Mouse (Mus musculus) sigmoid colon, adult 10 weeks (tissue): ENCODE measurements around the gene Gm9936. TPM values are rescaled to one million over a fixed set of nuclear protein-coding genes. Genes with fewer than 3 reads are reported as not detected.

Experiments
- polyA plus RNA-seq: library from polyadenylated mRNA; stranded (reverse); fragments of 350-450 nt; fragmentation: Illumina TruSeq; extraction: RNeasy Lipid Tissue Mini Kit (QIAGEN cat#74804); gene quantifications from one replicate; pipeline ENCODE4 v1.2.3, GENCODE M21; 2014; ENCODE audit warnings: low read depth, low replicate concordance

Gene Gm9936
- not detected for polyA plus RNA-seq

GRCm38 (mm10) chr5:114858582-114858981 lies at the start of gene Gm9936:
TSS of gene Gm9936 (minus strand) at chr5:114858682.

GRCm38 (mm10) chr5:114896688-114897373 lies 38.3 kb upstream of the Gm9936 start, which contains the start of gene Oasl2:
TSS of gene Oasl2 (plus strand) at chr5:114896936.

GRCm38 (mm10) chr5:114853364-114853763 lies 5.1 kb downstream of the Gm9936 start, which contains the start of gene 4930519G04Rik:
TSS of gene 4930519G04Rik (plus strand) at chr5:114853664.

GRCm38 (mm10) chr5:114822796-114823688 lies 35.4 kb downstream of the Gm9936 start, which contains the start of gene 1500011B03Rik:
TSS of gene 1500011B03Rik (minus strand) at chr5:114823468.

Other genes with a start within 250 kb of the Gm9936 start
- gene Trpv4, start 200.3 kb downstream of the Gm9936 start, polyA plus RNA-seq, result not detected
- gene Gltp, start 167.7 kb downstream of the Gm9936 start, polyA plus RNA-seq, result 40.3 TPM
- 1.9 TPM for gene Tchp, start 150.9 kb downstream of the Gm9936 start, polyA plus RNA-seq
- gene Ankrd13a, start 84.0 kb downstream of the Gm9936 start, polyA plus RNA-seq, result 102 TPM
- 17.1 TPM for gene Git2, start 83.2 kb downstream of the Gm9936 start, polyA plus RNA-seq
- gene 1500011B03Rik, start 35.2 kb downstream of the Gm9936 start, polyA plus RNA-seq, result 28.1 TPM
- gene 4930519G04Rik, start 5.0 kb downstream of the Gm9936 start, polyA plus RNA-seq, result not detected
- gene Oasl2, start 38.3 kb upstream of the Gm9936 start, polyA plus RNA-seq, result 90.8 TPM
- 4.2 TPM for gene Oasl1, start 64.6 kb upstream of the Gm9936 start, polyA plus RNA-seq
- gene 2210016L21Rik, start 83.5 kb upstream of the Gm9936 start, polyA plus RNA-seq, result 1.2 TPM
- 0.13 TPM for gene Hnf1a, start 112.4 kb upstream of the Gm9936 start, polyA plus RNA-seq
- gene Sppl3, start 152.5 kb upstream of the Gm9936 start, polyA plus RNA-seq, result 70.9 TPM
- gene Gm10401, start 239.6 kb upstream of the Gm9936 start, polyA plus RNA-seq, result not detected